Mouse (Mus musculus) testis, adult 10 weeks (tissue): ENCODE data around the gene Gm379. TPM values are rescaled to one million over a fixed set of nuclear protein-coding genes. Genes with fewer than 3 reads are reported as not detected.

Experiments
- polyA plus RNA-seq: library from polyadenylated mRNA; stranded (reverse); fragments of 350-450 nt; fragmentation: Illumina TruSeq; extraction: RNeasy Lipid Tissue Mini Kit (QIAGEN cat#74804); gene quantifications from one replicate; pipeline ENCODE4 v1.2.3, GENCODE M21; 2014; ENCODE audit warnings: low read depth, low replicate concordance

The Gm379 gene
- polyA plus RNA-seq = not detected

DNA sequence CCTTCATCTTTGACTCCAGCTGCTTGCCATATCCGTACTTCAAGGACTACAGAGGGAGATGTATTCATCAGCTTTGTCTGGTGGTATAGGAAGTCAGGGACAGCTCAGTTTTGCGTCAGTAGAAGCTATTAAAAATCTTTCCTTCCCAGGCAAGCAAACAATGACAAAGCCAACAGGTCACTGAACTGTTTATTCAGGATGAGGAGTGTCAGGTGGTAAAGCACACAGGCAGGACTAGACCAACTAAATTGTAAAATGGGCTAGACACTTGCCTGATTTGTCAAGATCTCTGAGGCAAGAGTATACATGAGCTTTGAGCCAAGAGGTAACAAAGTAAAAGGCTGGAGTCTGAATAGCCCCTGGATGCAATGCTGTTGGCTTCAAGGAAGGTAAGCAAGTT, at the start of gene Gm379:
Gm379 (minus strand) TSS at position 7 of the 400 bp plus-strand sequence.

Other genes starting within 250 kb of the Gm379 start
- 13.8 TPM for gene Brwd3, start 169.5 kb upstream of the Gm379 start, polyA plus RNA-seq